Mouse (Mus musculus): ENCODE measurements at regions not wholly inside any gene's neighbourhood (a gene's known extent, or its start where the extent isn't known, plus 50 kb on each side); places are given as distances from the start of the nearest gene placed in this dataset.

DNA sequence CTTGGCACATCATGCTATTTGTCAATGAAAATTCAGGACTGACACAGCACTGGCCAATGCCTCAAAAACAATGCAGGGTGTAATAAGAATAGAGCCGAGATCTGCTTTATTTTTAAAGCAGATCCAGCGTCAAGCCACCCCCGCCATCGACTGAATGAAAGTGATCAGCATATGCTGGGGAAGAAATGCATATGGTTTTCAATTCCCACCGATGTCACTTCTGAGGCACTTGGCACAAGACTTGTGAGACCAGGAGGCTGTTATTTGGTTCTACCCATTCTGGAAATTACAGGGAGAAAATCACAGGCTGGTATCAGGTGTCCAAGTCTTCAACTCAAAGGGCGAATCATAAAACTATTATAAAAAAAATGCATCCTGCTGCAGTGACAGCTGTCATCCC lies 689.3 kb upstream of the Pou3f3 start:
- Histone ChIP-seq H3K4me1 (ENCODE audit: control insufficient read depth, insufficient read depth, low read length) (no peaks in the 10 kb centered on the region), H3K4me3 (ENCODE audit: insufficient read depth, low read length) (no peak overlapping the region), H3K27ac (ENCODE audit: insufficient read depth, low read length) (no peak overlapping the region)
- TF ChIP-seq POLR2A (IDR thresholded peaks at IDR 0.05; ENCODE audit: low read depth, low read length) (no peak), CTCF (IDR thresholded peaks at IDR 0.05; ENCODE audit: borderline replicate concordance, insufficient read depth, low read length) (no peak)

GRCm38 (mm10) chr1:42008046-42008445 lies 687.5 kb upstream of the Pou3f3 start:
- TF ChIP-seq POLR2A (IDR thresholded peaks at IDR 0.05; ENCODE audit: low read depth, low read length) (no peak), CTCF (IDR thresholded peaks at IDR 0.05; ENCODE audit: borderline replicate concordance, insufficient read depth, low read length) (no peak)
- H3K4me3 ChIP-seq (ENCODE audit: insufficient read depth, low read length) = no peak overlapping the region
- H3K4me1 ChIP-seq (ENCODE audit: control insufficient read depth, insufficient read depth, low read length) = no peaks in the 10 kb centered on the region
- H3K27ac ChIP-seq (ENCODE audit: insufficient read depth, low read length) = no peak overlapping the region

DNA sequence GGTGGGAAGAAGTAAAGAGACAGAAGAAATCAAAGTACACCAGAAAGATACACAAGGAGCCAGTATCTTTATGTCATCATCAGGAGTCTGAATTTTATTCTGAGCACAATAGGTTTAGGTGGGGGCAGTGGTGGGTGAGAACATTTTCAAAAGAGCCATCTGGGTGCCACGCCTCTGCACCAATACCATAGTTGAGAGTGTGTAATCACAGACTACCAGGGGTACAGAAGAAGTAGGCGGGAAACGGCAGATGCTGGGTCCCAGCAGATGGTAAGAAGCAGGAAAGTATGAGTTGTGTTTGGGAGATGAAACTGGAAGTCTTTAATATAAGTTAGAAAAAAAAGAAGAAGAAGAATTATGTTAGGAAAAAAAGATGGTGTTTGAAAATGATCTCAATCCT lies 682.7 kb upstream of the Pou3f3 start:
- H3K4me3 ChIP-seq (ENCODE audit: insufficient read depth, low read length) = no peak overlapping the region
- no peak overlapping the region for H3K27ac ChIP-seq (ENCODE audit: insufficient read depth, low read length)
- H3K4me1 ChIP-seq (ENCODE audit: control insufficient read depth, insufficient read depth, low read length) = no peaks in the 10 kb centered on the region
- no peak for TF ChIP-seq CTCF (IDR thresholded peaks at IDR 0.05; ENCODE audit: borderline replicate concordance, insufficient read depth, low read length)
- no peak for TF ChIP-seq POLR2A (IDR thresholded peaks at IDR 0.05; ENCODE audit: low read depth, low read length)

- Histone ChIP-seq H3K4me1 (ENCODE audit: control insufficient read depth, insufficient read depth, low read length) (no peaks in the 10 kb centered on the region), H3K27ac (ENCODE audit: insufficient read depth, low read length) (no peak overlapping the region), H3K4me3 (ENCODE audit: insufficient read depth, low read length) (no peak overlapping the region)
- TF ChIP-seq CTCF (IDR thresholded peaks at IDR 0.05; ENCODE audit: borderline replicate concordance, insufficient read depth, low read length) = no peak
- no peak for TF ChIP-seq POLR2A (IDR thresholded peaks at IDR 0.05; ENCODE audit: low read depth, low read length)
These were observed 676.6 kb upstream of the Pou3f3 start for GRCm38 (mm10) chr1:42018966-42019365.

DNA sequence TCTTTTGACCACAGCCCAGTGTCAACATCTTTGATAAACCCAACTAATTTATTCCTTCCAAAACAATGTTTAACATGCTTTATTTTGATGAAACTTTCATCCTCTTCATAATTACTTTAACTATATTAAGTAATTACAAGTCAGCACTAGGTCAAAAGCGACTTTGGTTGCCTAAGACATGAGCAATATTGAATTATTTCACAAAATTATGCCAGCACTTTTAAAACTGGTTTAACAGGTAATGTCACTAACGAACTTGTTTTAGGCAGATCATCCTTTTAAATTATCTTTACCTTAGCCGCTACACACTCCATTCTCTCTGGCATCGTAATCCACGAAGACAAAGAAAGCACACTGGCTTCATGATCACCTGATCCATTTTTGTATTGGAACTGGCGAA lies 669.8 kb upstream of the Pou3f3 start:
- H3K4me3 ChIP-seq (ENCODE audit: insufficient read depth, low read length) = no peak overlapping the region
- TF ChIP-seq CTCF (IDR thresholded peaks at IDR 0.05; ENCODE audit: borderline replicate concordance, insufficient read depth, low read length) (no peak), POLR2A (IDR thresholded peaks at IDR 0.05; ENCODE audit: low read depth, low read length) (no peak)
- no peaks in the 10 kb centered on the region for H3K4me1 ChIP-seq (ENCODE audit: control insufficient read depth, insufficient read depth, low read length)
- no peak overlapping the region for H3K27ac ChIP-seq (ENCODE audit: insufficient read depth, low read length)

DNA sequence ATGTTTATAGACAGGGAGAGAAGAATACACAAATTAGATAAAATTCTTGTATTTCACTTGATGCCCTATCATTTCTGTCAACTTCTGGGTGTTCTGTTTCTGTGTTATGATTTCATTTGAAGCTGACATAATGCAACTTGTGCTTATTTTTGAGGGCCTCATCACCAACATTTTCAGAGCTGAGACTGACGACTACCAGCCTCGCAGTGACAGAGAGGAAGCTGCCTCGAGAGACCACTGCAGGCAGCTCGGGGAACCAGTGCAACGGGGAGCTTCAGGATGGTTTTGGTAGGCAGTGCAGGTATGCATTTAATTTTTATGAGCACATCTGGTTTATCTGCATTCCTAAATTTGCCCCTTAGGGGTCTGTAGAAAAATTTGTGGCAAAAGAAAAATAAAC lies 669.1 kb upstream of the Pou3f3 start:
- no peak overlapping the region for H3K27ac ChIP-seq (ENCODE audit: insufficient read depth, low read length)
- H3K4me1 ChIP-seq (ENCODE audit: control insufficient read depth, insufficient read depth, low read length) = no peaks in the 10 kb centered on the region
- no peak for TF ChIP-seq CTCF (IDR thresholded peaks at IDR 0.05; ENCODE audit: borderline replicate concordance, insufficient read depth, low read length)
- no peak for TF ChIP-seq POLR2A (IDR thresholded peaks at IDR 0.05; ENCODE audit: low read depth, low read length)
- no peak overlapping the region for H3K4me3 ChIP-seq (ENCODE audit: insufficient read depth, low read length)

DNA sequence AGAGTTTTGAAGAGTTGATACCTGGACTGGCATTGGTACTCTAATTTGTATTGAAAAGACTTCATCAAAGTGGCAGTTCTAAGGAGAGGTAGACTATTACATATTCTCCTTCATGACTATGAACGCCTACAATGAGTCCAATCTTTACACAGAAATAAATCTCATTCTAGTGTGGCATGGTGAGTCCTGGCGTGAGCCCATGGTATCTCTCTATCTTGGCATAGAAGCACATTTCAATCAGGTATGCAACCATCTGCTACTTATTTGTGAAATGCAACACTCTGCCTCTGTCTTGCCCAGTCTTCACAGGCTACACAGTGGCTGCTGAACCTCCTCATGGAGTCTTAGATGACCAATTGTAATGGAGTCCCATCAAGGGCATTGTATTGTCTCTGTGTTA lies 661.8 kb upstream of the Pou3f3 start:
- no peaks in the 10 kb centered on the region for H3K4me1 ChIP-seq (ENCODE audit: control insufficient read depth, insufficient read depth, low read length)
- no peak overlapping the region for H3K4me3 ChIP-seq (ENCODE audit: insufficient read depth, low read length)
- H3K27ac ChIP-seq (ENCODE audit: insufficient read depth, low read length) = no peak overlapping the region
- TF ChIP-seq CTCF (IDR thresholded peaks at IDR 0.05; ENCODE audit: borderline replicate concordance, insufficient read depth, low read length) (no peak), POLR2A (IDR thresholded peaks at IDR 0.05; ENCODE audit: low read depth, low read length) (no peak)

DNA sequence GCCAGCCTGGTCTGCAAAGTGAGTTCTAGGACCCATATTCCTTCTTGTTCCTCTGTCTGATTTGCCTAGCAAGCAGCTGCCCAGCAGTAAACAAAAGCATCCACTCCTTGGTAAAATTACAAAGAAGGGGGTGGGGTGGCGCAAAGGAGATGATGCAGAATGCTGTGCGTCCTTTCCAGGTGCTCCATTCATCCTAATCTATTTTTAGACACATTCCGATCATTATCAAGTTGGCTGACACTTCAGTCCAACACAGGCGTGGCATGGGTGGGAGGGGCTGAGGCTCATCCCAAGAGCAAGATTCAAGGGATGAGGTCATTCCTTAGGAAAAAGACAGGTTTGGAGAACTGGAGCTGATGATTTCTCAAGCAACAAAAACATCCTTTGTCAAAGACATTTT lies 660.2 kb upstream of the Pou3f3 start:
- TF ChIP-seq CTCF (IDR thresholded peaks at IDR 0.05; ENCODE audit: borderline replicate concordance, insufficient read depth, low read length) = no peak
- TF ChIP-seq POLR2A (IDR thresholded peaks at IDR 0.05; ENCODE audit: low read depth, low read length) = no peak
- H3K27ac ChIP-seq (ENCODE audit: insufficient read depth, low read length) = no peak overlapping the region
- no peaks in the 10 kb centered on the region for H3K4me1 ChIP-seq (ENCODE audit: control insufficient read depth, insufficient read depth, low read length)
- H3K4me3 ChIP-seq (ENCODE audit: insufficient read depth, low read length) = no peak overlapping the region

GRCm38 (mm10) chr1:42041544-42041943 lies 654.0 kb upstream of the Pou3f3 start:
- Histone ChIP-seq H3K4me1 (ENCODE audit: control insufficient read depth, insufficient read depth, low read length) (no peaks in the 10 kb centered on the region), H3K4me3 (ENCODE audit: insufficient read depth, low read length) (no peak overlapping the region), H3K27ac (ENCODE audit: insufficient read depth, low read length) (no peak overlapping the region)
- TF ChIP-seq CTCF (IDR thresholded peaks at IDR 0.05; ENCODE audit: borderline replicate concordance, insufficient read depth, low read length) = no peak
- no peak for TF ChIP-seq POLR2A (IDR thresholded peaks at IDR 0.05; ENCODE audit: low read depth, low read length)

DNA sequence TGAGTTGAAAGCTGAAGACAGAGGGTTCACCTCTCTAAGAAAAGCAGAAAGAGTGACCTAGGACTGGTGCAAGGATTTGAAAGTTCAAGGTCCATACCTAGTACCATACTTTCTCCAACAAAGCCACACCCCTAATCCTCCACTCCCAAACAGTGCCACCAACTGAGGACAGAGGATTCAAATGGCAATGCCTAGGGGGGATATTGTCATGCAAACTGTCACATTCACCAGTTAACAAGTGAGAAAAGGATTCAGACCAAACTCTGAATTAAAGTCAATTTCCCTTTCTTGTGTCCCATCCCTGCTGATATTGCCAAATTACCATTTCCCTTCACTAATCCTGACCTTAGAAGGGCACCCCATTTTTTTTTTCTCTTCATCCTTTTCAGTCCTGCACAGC lies 637.1 kb upstream of the Pou3f3 start:
- no peaks in the 10 kb centered on the region for H3K4me1 ChIP-seq (ENCODE audit: control insufficient read depth, insufficient read depth, low read length)
- no peak overlapping the region for H3K27ac ChIP-seq (ENCODE audit: insufficient read depth, low read length)
- H3K4me3 ChIP-seq (ENCODE audit: insufficient read depth, low read length) = no peak overlapping the region
- no peak for TF ChIP-seq POLR2A (IDR thresholded peaks at IDR 0.05; ENCODE audit: low read depth, low read length)
- TF ChIP-seq CTCF (IDR thresholded peaks at IDR 0.05; ENCODE audit: borderline replicate concordance, insufficient read depth, low read length) = no peak

- no peak overlapping the region for H3K4me3 ChIP-seq (ENCODE audit: insufficient read depth, low read length)
- TF ChIP-seq POLR2A (IDR thresholded peaks at IDR 0.05; ENCODE audit: low read depth, low read length) (no peak), CTCF (IDR thresholded peaks at IDR 0.05; ENCODE audit: borderline replicate concordance, insufficient read depth, low read length) (no peak)
These were observed 625.5 kb upstream of the Pou3f3 start for GRCm38 (mm10) chr1:42070064-42070463.

More at GRCm38 (mm10) chr1:42070064-42070463, 625.5 kb upstream of the Pou3f3 start:
- no peaks in the 10 kb centered on the region for H3K4me1 ChIP-seq (ENCODE audit: control insufficient read depth, insufficient read depth, low read length)
- no peak overlapping the region for H3K27ac ChIP-seq (ENCODE audit: insufficient read depth, low read length)
